Mouse (Mus musculus) layer of hippocampus, postnatal 25 days (tissue): ENCODE measurements at regions not wholly inside any gene's neighbourhood (a gene's known extent, or its start where the extent isn't known, plus 50 kb on each side); places are given as distances from the start of the nearest gene placed in this dataset.

Source experiments
- DNase-seq, 2 experiments: peaks; one replicate each; pipeline ENCODE4 v3.0.0; 2022; ENCODE audit warnings: mixed read lengths in 2 of 2, low spot score in 1 of 2; ENCODE audit errors: extremely low spot score in 1 of 2

GRCm38 (mm10) chr7:113621316-113621715 lies 107.7 kb downstream of the Far1 start:
- DNase-seq = no peak

GRCm38 (mm10) chr7:113621898-113622510 lies 108.4 kb downstream of the Far1 start:
- DNase-seq = no peak

DNA sequence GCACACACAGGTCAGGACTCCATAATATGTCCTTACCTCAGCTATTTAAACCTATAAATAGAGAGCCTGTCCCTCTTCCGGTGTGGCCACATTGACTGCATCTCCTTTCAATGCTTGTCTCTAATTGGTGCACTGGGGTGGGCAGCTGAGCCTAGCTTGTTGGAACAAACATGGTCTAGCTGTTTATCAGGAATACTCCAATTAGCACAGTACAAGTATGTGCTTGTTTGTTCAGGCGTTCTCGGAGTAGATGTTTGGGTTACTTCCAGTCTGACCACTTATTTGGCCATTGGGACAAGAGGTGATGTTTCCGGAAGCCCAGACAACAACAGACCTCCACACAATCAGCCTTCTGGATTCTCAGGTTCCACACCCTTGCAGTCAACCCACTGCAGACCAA lies 109.7 kb downstream of the Far1 start:
- DNase-seq = no peak

DNA sequence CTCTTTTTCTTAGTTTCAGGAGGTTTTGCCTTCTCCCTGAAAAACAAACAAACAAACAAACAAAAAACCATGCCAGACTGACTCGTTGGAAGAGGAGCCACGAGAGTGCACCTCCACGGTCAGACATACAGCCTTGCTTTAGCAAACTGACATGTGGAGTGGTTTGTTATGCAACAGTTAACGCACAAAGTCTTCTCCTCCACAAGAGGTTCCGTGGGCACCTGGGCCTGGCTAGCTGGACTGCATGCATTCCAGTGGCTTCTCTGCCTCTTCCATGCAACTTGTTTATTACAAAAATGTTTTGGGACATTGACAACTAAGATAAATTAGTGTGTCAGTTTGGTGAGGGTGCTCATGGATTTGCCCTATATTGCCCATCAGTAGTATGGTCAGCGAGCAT lies 110.3 kb downstream of the Far1 start:
- no peak for DNase-seq

DNA sequence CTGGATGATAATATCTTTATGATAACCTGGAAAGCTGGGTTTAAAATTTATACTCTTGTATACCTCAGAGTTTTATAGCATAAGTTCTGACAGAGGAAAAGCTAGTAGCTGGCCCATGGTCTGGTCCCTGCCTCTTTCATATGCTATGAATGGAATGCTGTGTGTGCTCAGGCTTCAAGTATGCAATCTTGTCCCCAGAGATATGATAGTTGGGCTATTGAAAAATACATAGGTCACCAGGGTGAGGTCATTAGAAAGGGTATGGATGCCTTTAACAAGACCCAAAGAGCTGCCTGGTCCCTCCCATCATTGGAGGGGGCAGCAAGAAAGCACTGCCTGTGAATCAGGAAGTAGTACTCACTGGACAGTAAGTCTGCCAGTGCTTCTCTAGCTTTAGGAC lies 113.1 kb downstream of the Far1 start:
- no peak for DNase-seq

DNA sequence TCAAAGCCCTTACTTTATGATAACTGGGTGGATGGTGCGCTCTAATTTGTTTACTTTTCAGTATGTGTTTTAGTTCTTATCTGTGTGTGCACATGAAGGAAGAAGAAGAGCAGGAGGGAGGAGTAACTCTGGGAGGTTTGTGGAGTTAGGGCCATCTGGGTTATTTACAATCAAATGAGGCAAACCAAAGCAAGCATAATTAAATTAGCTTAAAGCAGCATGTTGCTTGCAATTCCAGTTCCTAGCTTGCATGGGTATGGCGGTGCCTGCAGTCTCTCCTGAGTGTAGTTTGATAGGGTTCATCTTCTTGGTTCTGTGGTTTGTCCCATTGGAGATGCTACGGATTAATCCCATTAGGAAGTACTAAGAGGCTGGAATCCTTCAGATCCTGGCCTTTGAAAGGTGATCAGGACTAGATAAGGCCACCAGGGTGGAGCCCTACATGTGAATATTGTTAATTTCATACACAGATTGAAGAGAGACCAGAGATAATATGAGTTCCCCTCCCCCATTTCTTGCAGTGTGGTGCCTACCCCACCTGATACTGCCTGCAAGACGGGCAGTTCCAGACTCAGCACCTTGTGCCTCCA lies 123.5 kb downstream of the Far1 start:
- no peak for DNase-seq

DNA sequence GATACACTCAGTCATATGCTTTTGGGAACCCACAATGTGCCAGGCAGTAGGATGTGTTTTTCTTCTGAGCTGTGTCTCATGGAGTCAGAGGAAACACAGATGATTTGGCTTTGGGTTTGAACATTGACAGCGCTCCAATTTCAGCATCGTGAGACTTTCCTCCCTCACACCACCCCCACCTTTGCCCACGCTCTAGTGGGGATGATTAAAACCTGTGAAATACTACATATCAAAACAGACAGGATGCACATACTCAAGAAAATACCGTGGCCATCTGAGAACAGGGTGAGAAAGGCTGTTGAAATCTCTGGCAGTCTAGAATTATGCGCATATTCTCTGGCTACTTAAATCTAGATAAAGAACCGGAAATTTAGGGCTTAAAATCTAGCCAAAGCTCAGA lies 124.5 kb downstream of the Far1 start:
- peak in 1 of 2 experiments; percentile 19 for DNase-seq

GRCm38 (mm10) chr7:113642540-113642939 lies 123.3 kb upstream of the Spon1 start:
- no peak for DNase-seq

DNA sequence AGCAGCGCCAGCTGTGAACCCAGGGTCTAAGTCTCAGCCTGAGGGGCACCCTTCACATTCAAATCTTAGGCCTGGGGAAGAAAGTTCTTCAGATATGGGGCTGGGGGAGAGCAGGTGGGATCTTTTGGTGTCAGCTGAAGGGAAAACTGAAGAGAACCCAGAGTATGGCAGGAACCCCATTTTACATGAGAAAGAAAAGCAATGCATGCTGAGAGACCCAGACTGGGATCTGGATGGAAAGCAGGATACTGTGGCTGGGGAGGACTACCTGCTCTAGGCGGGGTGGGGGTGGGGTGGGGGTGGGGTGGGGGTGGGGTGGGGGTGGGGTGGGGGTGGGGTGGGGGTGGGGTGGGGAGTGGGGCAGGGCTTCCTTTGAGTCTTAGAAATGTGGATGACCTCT lies 115.2 kb upstream of the Spon1 start:
- DNase-seq = no peak

GRCm38 (mm10) chr7:113651696-113652095 lies 114.1 kb upstream of the Spon1 start:
- DNase-seq = no peak

GRCm38 (mm10) chr7:113653130-113653529 lies 112.7 kb upstream of the Spon1 start:
- peak; percentile 28 to 68 for DNase-seq

DNA sequence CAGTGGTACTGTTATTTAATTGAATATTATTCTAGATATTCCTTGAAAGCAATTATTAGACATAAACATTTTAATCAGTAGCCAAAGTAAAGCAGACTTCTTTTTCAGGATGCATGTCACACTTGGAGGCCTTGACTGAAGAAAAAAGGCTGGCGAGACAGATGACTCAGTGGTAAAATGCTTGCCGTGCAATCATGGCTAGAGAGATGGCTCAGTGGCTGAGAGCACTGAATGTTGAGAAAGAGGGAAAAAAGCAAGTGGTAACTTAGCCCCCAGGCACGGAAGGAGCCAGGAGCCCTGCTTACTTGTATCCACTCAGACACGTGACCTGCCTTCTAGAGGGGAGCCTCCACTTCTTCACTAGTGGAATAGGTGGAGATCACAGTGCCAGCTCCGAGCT lies 110.5 kb upstream of the Spon1 start:
- no peak for DNase-seq

GRCm38 (mm10) chr7:113672779-113673595 lies 92.8 kb upstream of the Spon1 start:
- no peak for DNase-seq

GRCm38 (mm10) chr7:113673596-113673956 lies 92.2 kb upstream of the Spon1 start:
- no peak for DNase-seq

- DNase-seq = peak in 1 of 2 experiments; percentile 8
These were observed 83.5 kb upstream of the Spon1 start for GRCm38 (mm10) chr7:113682271-113682670.

DNA sequence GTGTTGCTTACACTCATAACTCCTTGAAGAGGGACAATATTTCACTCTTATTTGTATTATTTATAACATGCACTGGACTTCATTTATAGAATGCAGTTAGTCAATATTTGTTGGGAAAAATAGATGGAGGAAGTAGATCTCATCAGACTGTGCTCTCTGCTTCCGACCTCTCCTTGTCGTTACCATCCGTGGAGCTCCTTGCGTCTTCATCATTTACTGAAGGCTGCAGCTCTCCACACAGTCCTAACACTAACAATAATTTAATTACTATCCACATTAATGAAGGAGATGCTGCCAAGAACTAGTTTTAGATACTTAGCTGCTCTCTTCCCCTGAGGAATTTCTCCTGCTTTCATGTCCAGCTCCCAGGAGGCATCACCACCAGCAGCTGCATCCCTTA lies 80.4 kb upstream of the Spon1 start:
- DNase-seq = no peak

- DNase-seq = no peak
These were observed 79.3 kb upstream of the Spon1 start for GRCm38 (mm10) chr7:113686527-113686926.

- DNase-seq = no peak
These were observed 78.2 kb upstream of the Spon1 start for GRCm38 (mm10) chr7:113687566-113687965.

- DNase-seq = no peak
These were observed 77.5 kb upstream of the Spon1 start for GRCm38 (mm10) chr7:113688231-113688669.

GRCm38 (mm10) chr7:113688717-113689116 lies 77.1 kb upstream of the Spon1 start:
- no peak for DNase-seq

GRCm38 (mm10) chr7:113689131-113689530 lies 76.7 kb upstream of the Spon1 start:
- DNase-seq = no peak

DNA sequence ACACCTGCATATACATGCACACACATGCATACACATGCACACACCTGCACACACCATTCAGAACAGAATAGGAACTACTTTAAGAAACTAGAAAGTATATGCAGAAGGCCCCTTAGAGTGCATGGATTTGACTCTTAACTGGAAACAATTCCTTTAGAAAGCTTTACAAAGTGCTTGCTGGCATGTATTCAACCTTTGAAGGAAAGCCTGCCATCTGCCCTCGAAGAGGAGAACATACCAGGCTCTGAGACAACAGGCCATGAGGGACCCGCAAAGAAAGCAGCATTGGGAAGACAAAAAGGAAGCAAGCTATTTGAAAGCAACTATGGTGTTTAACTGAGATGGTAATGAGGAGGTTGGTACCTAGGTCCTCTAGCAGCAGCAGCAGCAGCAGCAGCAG lies 74.0 kb upstream of the Spon1 start:
- no peak for DNase-seq
